8 mouse cellular contexts compared by ENCODE assay signal in the genomic region with DNA sequence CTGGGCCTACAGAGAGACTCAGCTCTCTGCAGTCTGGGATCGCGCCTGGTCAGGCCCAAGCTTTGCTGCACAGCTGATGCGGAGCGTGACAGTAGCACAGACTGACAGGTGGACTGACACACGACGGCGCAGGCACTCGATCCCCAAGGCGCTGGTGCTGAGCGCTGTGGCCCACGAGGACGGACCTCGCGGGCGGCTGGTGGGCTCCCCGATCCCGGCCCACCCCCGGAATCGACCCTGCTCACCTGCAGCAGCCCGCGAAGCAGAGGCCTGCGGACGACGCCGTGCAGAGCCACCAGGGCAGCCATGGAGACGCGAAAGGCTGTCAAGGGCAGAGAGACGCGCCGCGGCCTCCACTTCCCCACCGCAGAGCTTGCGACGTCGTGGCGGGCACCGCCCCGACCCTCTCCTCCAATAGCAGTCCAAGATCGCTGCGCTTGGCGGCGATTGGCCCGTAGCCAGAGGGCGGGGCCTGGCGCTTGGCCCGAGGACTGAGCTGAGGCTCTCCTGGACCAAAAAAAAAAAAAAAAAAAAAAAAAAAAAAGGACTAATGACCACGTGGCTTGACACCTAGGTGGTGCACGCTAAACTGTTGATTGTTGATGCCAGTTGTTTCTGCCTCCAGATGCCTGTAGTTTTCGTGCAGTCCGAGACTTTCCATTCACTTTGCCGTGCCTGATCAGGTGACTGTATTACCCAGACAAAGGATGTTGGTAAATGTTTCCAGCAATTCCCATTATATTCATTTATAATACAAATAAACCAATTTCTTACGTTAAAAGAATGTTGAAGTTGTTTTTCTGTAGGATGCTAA. TPM values are rescaled to one million over a fixed set of nuclear protein-coding genes. Genes with fewer than 3 reads are reported as not detected.
DNase-seq lines count a peak whose midpoint lies in the region; ATAC-seq lines count a peak whose summit lies in the region.

Acat1 (minus strand) TSS at position 415 of the 814 bp plus-strand sequence.

- H3K4me1 ChIP-seq in hindbrain, embryonic 12.5 days, result 0 out of 2 replicates have a peak, but pooled peaks cover 6% of the 10 kb centered on the region

- WGBS in hindbrain, embryonic 12.5 days, result 6% methylated on average over 49 of the region's 52 CpGs

- peak within 1 kb of the TSS; percentile 80 for H3K9ac ChIP-seq in hindbrain, embryonic 12.5 days

- H3K4me2 ChIP-seq in hindbrain, embryonic 12.5 days (replicated peaks), result peak within 1 kb of the TSS; percentile 85

- ATAC-seq in hindbrain, embryonic 12.5 days (ENCODE audit: low FRiP score), result peak; percentile 98

- DNase-seq in NIH3T3 (ENCODE audit: low read depth), result peak; percentile 95
- DNase-seq in cerebellum, postnatal 10 days, result peak; percentile 99 to 100
- peak; percentile 89 for DNase-seq in frontal cortex, postnatal 10 days (ENCODE audit: low spot score in 2 of 2)
- DNase-seq in layer of hippocampus, postnatal 14 days (ENCODE audit: low spot score in 2 of 2), result peak; percentile 91 to 94
- peak; percentile 96 for DNase-seq in lung, postnatal 14 days
- DNase-seq in retina, adult 2 months (ENCODE audit: low read depth, low spot score), result peak; percentile 55
- peak; percentile 86 to 91 for DNase-seq in thymus, postnatal 36 days

- peak within 1 kb of the TSS; percentile 68 for H3K4me3 ChIP-seq in hindbrain, embryonic 12.5 days

- peak within 1 kb of the TSS; percentile 66 for H3K27ac ChIP-seq in hindbrain, embryonic 12.5 days

- no peaks in the 10 kb centered on the region for H3K9me3 ChIP-seq in hindbrain, embryonic 12.5 days (replicated peaks)

- no peaks in the 10 kb centered on the region for H3K27me3 ChIP-seq in hindbrain, embryonic 12.5 days

- 0 out of 2 replicates have a peak, but pooled peaks cover under 1% of the 10 kb centered on the region for H3K36me3 ChIP-seq in hindbrain, embryonic 12.5 days

RNA-seq across cellular contexts. Expression of gene Acat1, which starts in this region (rescaled TPM):
- 82.6 and 103 TPM in 2 replicates for polyA plus RNA-seq in hindbrain, embryonic 12.5 days (2016; fragmentation: Nextera tagmentation; extraction: Ambion mirVana)
- total RNA-seq in layer of hippocampus, postnatal 14 days (2021), result 100 to 1,000 TPM in 1 of 2 experiments, 10 to 100 TPM in 1; 94.1 to 102 TPM

Comparison
In these comparisons a context has a peak if more than half of its experiments do, and no peak if none do; other contexts are left out.
1. Peak in every context shown above with its lines: DNase-seq, ATAC-seq, H3K4me3 ChIP-seq and H3K27ac ChIP-seq.